Mouse (Mus musculus): ENCODE results near the gene Lrpprc. TPM values are rescaled to one million over a fixed set of nuclear protein-coding genes. Genes with fewer than 3 reads are reported as not detected.

Lrpprc gene
- polyA plus RNA-seq, 1 experiment from 2014 or later = 41.6 TPM

GRCm38 (mm10) chr17:84657782-84658181, 132.8 kb downstream of the Lrpprc start:
- Histone ChIP-seq H3K9ac (ENCODE audit: low read depth, low read length) (no peak overlapping the region), H3K27me3 (ENCODE audit: control insufficient read depth, insufficient read depth, low read depth, low read length) (no peaks in the 10 kb centered on the region), H3K36me3 (ENCODE audit: control insufficient read depth, insufficient read depth) (no peaks in the 10 kb centered on the region), H3K27ac (ENCODE audit: low read length) (no peak overlapping the region), H3K9me3 (replicated peaks; ENCODE audit: control insufficient read depth, low read length) (no peaks in the 10 kb centered on the region), H3K4me3 (ENCODE audit: low read depth, low read length) (no peak overlapping the region), H3K4me2 (ENCODE audit: low read depth, low read length) (no peak overlapping the region), H3K4me1 (ENCODE audit: control insufficient read depth, low read depth, low read length) (no peaks in the 10 kb centered on the region)
- 61% methylated on average over 7 of the region's 7 CpGs for WGBS (ENCODE audit: insufficient replicate concordance)
- ATAC-seq (ENCODE audit: low read depth) = no peak

- H3K9ac ChIP-seq (ENCODE audit: low read depth, low read length) = no peak overlapping the region
- no peaks in the 10 kb centered on the region for H3K4me1 ChIP-seq (ENCODE audit: control insufficient read depth, low read depth, low read length)
- no peak overlapping the region for H3K4me2 ChIP-seq (ENCODE audit: low read depth, low read length)
- WGBS (ENCODE audit: insufficient replicate concordance) = 60% methylated on average over 3 of the region's 3 CpGs
- H3K9me3 ChIP-seq (replicated peaks; ENCODE audit: control insufficient read depth, low read length) = no peaks in the 10 kb centered on the region
- no peaks in the 10 kb centered on the region for H3K27me3 ChIP-seq (ENCODE audit: control insufficient read depth, insufficient read depth, low read depth, low read length)
- H3K36me3 ChIP-seq (ENCODE audit: control insufficient read depth, insufficient read depth) = no peaks in the 10 kb centered on the region
- no peak for ATAC-seq (ENCODE audit: low read depth)
- H3K27ac ChIP-seq (ENCODE audit: low read length) = no peak overlapping the region
- H3K4me3 ChIP-seq (ENCODE audit: low read depth, low read length) = no peak overlapping the region
These were observed 133.2 kb downstream of the Lrpprc start for GRCm38 (mm10) chr17:84657422-84657732.

- H3K9ac ChIP-seq (ENCODE audit: low read depth, low read length) = no peak overlapping the region
- H3K4me1 ChIP-seq (ENCODE audit: control insufficient read depth, low read depth, low read length) = no peaks in the 10 kb centered on the region
- WGBS (ENCODE audit: insufficient replicate concordance) = 65% methylated on average over 19 of the region's 19 CpGs
- no peak for ATAC-seq (ENCODE audit: low read depth)
- H3K27me3 ChIP-seq (ENCODE audit: control insufficient read depth, insufficient read depth, low read depth, low read length) = no peaks in the 10 kb centered on the region
- no peaks in the 10 kb centered on the region for H3K36me3 ChIP-seq (ENCODE audit: control insufficient read depth, insufficient read depth)
- H3K27ac ChIP-seq (ENCODE audit: low read length) = no peak overlapping the region
- no peak overlapping the region for H3K4me3 ChIP-seq (ENCODE audit: low read depth, low read length)
- H3K4me2 ChIP-seq (ENCODE audit: low read depth, low read length) = no peak overlapping the region
- no peaks in the 10 kb centered on the region for H3K9me3 ChIP-seq (replicated peaks; ENCODE audit: control insufficient read depth, low read length)
These were observed 133.8 kb downstream of the Lrpprc start for GRCm38 (mm10) chr17:84656653-84657421.

- H3K9ac ChIP-seq (ENCODE audit: low read depth, low read length) = no peak overlapping the region
- no peaks in the 10 kb centered on the region for H3K4me1 ChIP-seq (ENCODE audit: control insufficient read depth, low read depth, low read length)
- no peak for ATAC-seq (ENCODE audit: low read depth)
- H3K27me3 ChIP-seq (ENCODE audit: control insufficient read depth, insufficient read depth, low read depth, low read length) = no peaks in the 10 kb centered on the region
- H3K4me3 ChIP-seq (ENCODE audit: low read depth, low read length) = no peak overlapping the region
- no peak overlapping the region for H3K4me2 ChIP-seq (ENCODE audit: low read depth, low read length)
- no peaks in the 10 kb centered on the region for H3K9me3 ChIP-seq (replicated peaks; ENCODE audit: control insufficient read depth, low read length)
- H3K27ac ChIP-seq (ENCODE audit: low read length) = no peak overlapping the region
- WGBS (ENCODE audit: insufficient replicate concordance) = 61% methylated on average over 5 of the region's 5 CpGs
- H3K36me3 ChIP-seq (ENCODE audit: control insufficient read depth, insufficient read depth) = no peaks in the 10 kb centered on the region
These were observed 134.4 kb downstream of the Lrpprc start for GRCm38 (mm10) chr17:84656205-84656604.

Other genes starting within 250 kb of the Lrpprc start
- gene Dync2li1, start 164.3 kb downstream of the Lrpprc start, polyA plus RNA-seq (2015; fragmentation: Nextera tagmentation; extraction: Ambion mirVana) = 1.7 and 2.5 TPM in 2 replicates
- 0.55 and 0.58 TPM in 2 replicates for gene Abcg8, start 114.5 kb downstream of the Lrpprc start, polyA plus RNA-seq (2015; fragmentation: Nextera tagmentation; extraction: Ambion mirVana)
- 0.48 and 0.63 TPM in 2 replicates for gene Abcg5, start 107.8 kb downstream of the Lrpprc start, polyA plus RNA-seq (2015; fragmentation: Nextera tagmentation; extraction: Ambion mirVana)
- gene Ppm1b, start 166.0 kb upstream of the Lrpprc start, polyA plus RNA-seq (2015; fragmentation: Nextera tagmentation; extraction: Ambion mirVana) = 45.5 and 46.1 TPM in 2 replicates
- gene Slc3a1, start 237.6 kb upstream of the Lrpprc start, polyA plus RNA-seq (2015; fragmentation: Nextera tagmentation; extraction: Ambion mirVana) = 5.7 and 8.4 TPM in 2 replicates